Mouse (Mus musculus) neutrophil, adult 65 days (primary cell): ENCODE measurements around the gene Atp2c1. TPM values are rescaled to one million over a fixed set of nuclear protein-coding genes. Genes with fewer than 3 reads are reported as not detected.

Experiments used
- total RNA-seq: library from RNA; stranded (reverse); gene quantifications from 2 replicates; pipeline ENCODE4 v1.2.4, GENCODE M21; 2023

Gene Atp2c1
- 150 and 199 TPM in 2 replicates for total RNA-seq

GRCm38 (mm10) chr9:105527219-105527618 is at the start of gene Atp2c1:
Atp2c1 (minus strand) TSS chr9:105527319.

GRCm38 (mm10) chr9:105395218-105395627 is 131.9 kb downstream of the Atp2c1 start, which contains the start of the genes Aste1 and Nek11:
Aste1 (plus strand) TSS chr9:105395392.
Nek11 (minus strand) TSS chr9:105395524.

Other genes with a start within 250 kb of the Atp2c1 start
- gene Aste1, start 131.9 kb downstream of the Atp2c1 start, total RNA-seq: 19.4 and 28.8 TPM in 2 replicates
- not detected in 2 replicates for gene Nek11, start 131.8 kb downstream of the Atp2c1 start, total RNA-seq
- 18.5 and 18.6 TPM in 2 replicates for gene Pik3r4, start 115.7 kb upstream of the Atp2c1 start, total RNA-seq